Mouse (Mus musculus): ENCODE results near the gene Dbndd2.

Dbndd2 gene

DNA sequence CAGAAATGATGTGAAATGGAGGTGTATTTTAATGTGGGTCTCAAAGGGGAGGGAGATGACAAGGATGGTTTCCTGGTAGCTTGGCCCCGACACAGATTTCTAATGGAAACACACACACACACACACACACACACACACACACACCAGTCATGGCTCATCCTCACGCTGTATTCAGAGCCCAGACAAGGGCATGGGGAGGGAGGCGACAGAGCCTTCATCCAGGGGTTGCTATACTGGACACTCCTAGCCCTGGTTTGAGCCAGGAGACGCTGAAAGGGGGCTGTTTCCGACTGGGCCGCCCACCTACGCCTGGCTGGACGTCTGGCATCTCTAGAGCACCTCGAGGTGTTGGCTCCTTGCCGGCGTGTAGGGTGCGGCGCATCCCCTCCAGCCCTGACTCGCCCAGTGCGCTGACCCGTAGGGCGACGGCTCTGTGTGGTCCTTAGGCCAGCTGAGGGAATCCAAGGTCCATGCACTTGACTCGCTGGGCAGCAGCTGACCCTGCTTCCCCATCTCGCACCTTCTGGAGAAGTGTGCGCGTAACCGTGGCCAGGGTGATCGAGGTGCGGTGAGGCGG is at the start of gene Dbndd2:
TSS of gene Dbndd2 (plus strand) at position 426 of the 577 bp plus-strand sequence.
- no peak for DNase-seq

DNA sequence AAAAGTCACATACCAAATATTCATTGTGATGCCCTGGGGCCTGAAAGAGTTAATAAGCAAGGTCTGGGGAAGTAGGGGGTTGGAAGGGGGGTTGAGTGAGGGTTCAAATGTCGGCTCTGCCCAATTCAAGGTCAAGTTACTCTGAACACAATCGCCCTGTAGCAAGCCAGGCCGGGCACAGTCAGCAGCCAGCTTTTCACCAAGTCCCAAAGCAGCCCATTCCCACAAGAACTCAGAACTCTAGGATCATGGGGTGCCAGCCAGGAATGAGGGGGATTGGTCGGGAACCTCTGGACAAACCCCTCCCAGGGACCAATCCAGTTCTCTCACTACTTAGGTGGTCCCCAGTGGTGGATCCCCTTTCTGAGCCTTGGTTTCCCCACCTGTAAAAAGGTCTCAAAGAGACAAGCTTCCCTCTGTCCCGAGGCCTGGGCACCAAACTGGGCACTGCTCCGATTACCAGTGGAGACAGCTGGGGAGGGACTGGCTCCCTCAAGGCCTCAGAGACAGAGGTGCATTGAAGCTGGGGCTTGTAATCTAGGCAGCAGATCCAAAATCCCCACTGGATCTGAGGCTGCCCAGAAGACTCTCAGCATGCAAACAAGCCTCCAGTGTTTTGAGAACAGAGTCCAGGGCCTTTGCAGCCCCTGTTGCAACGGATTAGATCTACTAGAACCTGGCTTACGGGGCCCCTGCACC is 49.5 kb upstream of the Dbndd2 start:
- DNase-seq = peak; percentile 30

GRCm38 (mm10) chr2:164436961-164437360 is 48.9 kb upstream of the Dbndd2 start:
- DNase-seq = peak; percentile 62

DNA sequence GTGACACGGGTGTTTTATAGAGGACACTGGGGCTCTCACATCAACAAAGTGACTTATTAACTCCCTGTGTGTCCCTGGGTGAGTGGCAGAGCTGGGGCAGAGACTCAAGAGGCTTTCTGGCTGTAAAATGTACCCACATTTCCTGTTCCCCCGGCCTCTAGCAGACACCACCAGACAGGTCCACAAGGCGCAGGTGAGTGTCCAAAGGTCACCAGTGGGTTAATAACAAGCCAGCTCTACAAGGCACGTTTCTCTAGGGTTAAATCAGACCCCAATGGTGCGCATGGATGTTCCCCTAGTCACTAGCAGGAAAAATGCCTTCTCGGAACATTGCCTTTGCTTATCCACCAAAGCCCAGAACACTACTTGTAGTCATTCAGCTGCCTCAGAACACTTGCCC is 48.2 kb upstream of the Dbndd2 start:
- DNase-seq = no peak

DNA sequence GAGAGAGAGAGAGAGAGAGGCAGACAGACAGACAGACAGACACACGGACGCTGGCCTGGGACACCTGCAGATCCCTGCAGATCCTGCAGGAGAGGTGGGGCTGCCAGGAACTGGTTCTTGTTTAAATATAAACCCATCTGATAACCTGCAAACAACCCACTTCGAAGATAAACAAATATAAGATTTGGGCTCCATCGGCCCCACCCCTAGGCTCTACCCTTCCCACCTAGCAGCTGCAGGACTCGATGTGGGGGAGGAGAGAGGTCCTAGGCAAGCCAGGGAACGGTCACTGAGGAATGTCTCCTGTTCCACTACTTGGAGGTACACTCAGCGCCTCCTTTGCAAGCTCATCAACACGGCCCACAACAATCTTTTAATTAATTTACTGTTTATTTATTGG is 47.6 kb upstream of the Dbndd2 start:
- DNase-seq = no peak

DNA sequence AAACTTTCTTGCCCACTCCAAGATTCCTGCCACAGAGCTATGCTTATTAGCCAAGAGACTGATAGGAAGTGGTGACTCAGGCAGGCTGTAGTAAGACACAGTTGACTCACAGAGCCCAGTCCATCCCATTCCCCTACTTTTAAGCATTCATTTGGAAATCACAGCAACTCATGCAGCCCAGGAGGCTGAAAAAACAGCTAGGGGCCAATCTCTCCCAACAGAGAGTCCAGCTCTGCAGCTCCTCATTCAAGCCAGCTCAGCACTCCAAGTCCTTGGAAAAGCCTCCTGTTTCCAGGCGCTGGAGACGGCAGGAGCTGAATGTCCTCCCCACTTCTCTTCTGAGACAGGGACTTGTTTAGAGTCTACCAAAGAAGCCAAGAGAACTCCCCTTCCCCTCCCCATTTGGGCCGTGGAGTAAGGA is 46.9 kb upstream of the Dbndd2 start:
- DNase-seq = no peak

DNA sequence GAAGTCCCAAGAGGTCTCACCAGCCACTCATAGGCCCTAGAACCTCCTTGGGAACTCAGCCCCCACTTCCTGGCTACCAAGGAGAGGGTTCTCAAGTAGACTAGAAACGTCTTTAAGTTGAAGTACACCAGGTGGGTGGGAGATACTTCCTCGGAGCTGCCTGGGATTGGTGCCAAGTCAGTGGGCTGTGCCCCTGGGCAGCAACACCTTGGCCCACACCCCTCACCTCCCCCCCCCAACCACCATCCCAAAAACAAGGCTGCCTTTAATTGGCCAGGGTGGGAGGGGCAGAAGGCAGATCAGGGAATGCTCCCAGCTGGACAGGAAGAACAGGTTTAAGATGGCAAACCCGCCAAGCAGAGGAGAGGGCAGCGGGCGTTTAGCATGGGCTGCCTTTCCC is 45.6 kb upstream of the Dbndd2 start:
- no peak for DNase-seq

DNA sequence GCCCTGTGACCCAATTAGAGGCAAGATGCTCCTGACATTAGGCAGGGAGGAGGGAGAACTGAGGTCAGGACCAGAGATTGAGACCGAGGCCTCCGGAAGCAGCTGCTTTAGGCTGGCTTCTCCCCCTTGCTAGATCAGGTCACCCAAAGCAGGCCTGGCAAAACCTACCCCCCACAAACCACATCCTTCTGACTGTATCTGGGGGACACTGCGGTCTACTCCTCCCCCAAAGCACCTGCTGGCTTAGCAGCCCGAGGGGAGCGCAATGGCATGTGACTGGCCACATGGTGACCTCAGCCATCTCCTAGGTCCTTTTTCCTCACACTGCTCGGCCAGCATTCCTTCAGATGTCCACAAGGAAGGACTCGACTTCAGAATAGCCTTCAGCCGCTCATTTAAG is 44.8 kb upstream of the Dbndd2 start:
- DNase-seq = no peak

DNA sequence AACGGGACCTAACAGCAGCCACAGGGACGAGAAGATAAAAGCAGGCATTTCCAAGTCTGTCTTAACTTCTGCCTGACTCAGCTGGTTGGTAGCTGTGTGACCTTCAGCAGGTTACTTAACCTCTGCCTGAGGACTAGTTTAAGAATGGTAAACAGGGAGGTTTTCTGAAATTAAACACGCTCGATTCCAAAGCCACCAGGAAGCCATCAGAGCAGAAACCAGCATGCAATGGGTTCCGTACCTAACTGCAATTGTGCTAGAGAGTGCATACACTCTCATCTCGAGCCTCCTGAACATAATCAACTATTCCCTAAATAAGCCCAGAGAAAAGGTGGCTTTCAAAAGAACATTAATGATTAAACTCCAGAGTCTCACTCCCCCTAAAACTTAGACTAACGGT is 44.2 kb upstream of the Dbndd2 start:
- no peak for DNase-seq

GRCm38 (mm10) chr2:164442315-164443050 is 43.4 kb upstream of the Dbndd2 start:
- DNase-seq = no peak

DNA sequence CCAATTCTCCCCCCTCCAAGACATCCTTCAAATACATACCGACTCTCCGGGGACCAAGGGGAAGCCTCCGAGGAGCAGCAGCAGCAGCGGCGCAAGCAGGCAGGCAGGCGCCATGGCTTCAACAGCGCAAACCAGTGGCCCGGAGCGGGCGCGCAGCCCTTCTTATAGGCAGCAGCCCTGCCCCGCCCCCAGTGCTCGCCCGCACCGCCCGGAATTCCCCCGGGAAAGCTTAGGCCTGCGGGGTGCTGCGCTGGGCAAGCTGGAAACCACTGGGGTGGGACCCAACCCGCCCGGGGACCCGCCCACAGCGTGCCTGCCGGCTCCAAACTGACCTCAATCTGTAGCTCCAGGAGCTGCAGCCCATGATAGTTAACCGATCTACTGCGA is 42.9 kb upstream of the Dbndd2 start:
- peak; percentile 93 for DNase-seq

DNA sequence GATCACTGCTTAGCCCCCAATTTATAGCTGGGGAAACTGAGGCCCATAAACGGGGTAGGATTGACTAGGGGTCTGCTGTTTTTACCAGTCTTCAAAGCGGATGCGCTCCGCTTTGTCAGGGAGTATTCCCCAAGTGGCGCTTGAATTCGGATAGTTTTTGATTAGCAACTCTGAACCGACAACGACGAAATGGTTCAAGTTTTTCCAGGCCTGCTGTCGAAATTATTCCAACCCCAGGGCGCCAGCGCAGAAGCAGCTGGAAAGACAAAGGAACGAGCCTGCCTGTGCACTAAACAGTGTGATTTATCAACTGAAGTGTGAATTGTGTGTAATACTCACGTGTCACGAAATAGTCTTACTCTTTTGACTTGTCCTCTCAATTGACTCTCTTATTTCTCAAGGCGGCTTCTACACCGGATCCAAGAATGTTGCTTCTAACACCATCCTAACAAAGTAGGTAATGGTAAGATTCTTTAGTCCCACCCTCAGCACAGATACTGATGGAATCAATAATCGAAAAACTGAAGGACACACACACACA is 42.4 kb upstream of the Dbndd2 start, which contains the start of gene Sdc4:
TSS of gene Sdc4 (minus strand) at position 428 of the 541 bp plus-strand sequence.
- no peak for DNase-seq

DNA sequence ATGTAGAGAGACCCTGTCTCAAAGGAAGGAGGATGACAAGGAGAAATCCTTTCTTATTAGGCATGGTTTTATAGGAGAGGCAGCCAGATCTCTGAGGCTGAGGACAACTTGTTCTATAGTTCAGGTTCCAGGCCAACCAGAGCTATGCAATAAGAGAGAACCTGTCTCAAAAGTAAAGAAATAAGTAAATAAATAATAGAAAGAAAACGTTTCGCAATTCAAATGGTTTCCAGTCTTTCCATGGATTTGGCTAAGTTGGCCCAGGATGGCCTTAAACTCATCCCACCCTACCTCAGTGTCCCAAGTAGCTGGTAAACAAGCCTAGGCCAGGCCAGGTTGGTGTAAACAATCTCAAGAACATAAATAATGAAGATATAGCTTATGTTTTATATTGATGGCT is 41.2 kb upstream of the Dbndd2 start:
- DNase-seq = no peak

- no peak for DNase-seq
Observed at GRCm38 (mm10) chr2:164445399-164446085, 40.4 kb upstream of the Dbndd2 start.

DNA sequence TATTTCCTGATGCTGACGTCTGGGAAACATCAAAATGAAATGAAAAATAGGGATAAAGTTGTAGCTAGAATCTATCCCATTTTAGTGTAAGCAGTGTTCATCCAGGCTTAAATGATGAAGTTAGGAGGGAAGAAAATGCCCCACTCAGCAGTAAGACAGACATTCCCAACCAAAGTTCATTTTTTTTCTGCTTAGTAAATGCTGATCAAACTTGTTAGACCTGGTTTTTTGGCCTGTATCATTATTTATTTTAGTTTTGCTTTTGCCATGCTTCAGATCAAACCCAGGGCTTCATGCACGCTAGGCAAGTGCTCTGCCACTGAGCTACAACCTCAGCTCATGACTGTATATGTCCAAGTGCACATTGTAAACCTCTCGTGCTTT is 39.8 kb upstream of the Dbndd2 start:
- no peak for DNase-seq

- no peak for DNase-seq
Observed at GRCm38 (mm10) chr2:164448140-164448539, 37.8 kb upstream of the Dbndd2 start.

- no peak for DNase-seq
Observed at GRCm38 (mm10) chr2:164448921-164449320, 37.0 kb upstream of the Dbndd2 start.

- DNase-seq = no peak
Observed at GRCm38 (mm10) chr2:164449341-164450042, 36.4 kb upstream of the Dbndd2 start.

DNA sequence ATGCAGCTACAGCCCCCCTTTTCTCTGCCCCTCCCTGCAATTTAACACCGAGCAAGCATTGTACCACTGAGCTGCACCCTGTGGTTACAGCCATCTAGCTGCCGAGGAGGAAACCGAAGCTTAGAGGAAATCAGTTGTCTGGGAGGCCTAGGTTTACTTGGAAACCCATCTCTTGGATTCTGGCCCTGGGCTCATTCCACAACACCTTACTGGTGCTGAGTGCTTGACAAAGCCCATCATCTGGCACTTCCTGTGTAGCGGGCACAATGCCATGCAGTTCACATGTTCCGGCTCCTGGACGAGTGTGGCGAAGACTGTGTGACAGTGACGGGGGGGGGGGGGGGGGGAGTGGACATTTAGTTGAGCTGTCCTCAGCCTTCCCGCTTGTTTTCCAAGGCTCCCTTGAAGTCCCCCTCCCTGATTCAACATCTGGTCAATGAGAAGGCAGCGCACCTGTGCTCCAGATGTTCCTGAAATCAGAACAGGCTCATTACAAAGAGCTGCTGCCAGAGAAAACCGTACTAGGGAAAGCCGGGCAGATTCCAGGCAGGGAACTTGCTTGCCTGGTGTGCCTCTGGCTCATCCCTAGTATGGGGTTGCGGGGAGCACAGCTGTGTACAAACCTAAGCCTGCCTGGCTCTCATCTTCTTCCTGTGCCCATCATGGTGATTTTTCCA is 33.8 kb upstream of the Dbndd2 start:
- DNase-seq = no peak

DNA sequence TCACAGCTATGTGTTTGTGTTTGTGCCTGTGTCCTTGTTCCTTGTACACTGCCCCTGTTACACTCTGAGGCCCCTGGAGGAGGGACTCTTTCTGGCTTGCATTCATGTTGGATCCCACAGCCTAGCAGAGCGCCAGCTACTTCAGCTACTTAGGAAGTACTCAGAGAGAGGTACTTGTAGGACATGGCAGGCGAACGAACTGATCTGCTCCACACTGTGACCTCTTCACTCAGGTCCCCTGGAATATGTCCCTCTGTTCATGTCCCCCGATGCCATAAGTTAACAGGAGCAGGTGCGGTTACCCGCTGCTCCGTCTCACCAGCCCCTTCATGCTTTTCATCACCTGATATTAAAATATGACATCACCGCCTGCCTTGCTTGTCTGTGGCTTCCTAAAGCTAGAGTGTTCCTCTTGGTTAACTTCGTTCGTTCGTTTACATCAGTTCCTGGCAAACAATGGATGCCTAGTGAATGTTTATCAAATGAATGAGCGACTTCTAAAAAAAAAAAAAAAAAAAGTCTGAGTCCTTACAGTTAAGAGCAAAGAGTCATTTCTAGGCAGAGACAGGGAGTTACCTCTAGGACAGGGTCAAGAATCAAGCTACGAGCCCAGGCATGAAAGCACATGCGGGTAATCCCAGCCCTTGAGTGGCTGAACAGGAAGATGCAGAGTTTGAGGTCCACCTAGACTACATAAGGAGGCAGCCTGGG is 32.7 kb upstream of the Dbndd2 start:
- DNase-seq = no peak

- DNase-seq = no peak
Observed at GRCm38 (mm10) chr2:164453887-164454500, 31.9 kb upstream of the Dbndd2 start.
